Mouse (Mus musculus) liver, embryonic 13.5 days (tissue): ENCODE data around the gene Cstl1. TPM values are rescaled to one million over a fixed set of nuclear protein-coding genes. Genes with fewer than 3 reads are reported as not detected.

ENCODE experiments used
- ATAC-seq: fragments of 200-750 bp; cut with Nextera tagmentation; 2 replicates; pipeline ENCODE4 v1.8.0; 2017; ENCODE audit warnings: low read depth, mild to moderate bottlenecking, moderate number of reproducible peaks, moderate library complexity
- DNase-seq: peaks from one replicate; pipeline ENCODE4 v3.0.0; 2022
- H3K27ac ChIP-seq: fragments of 300-500 bp; sonication (generic); 2 replicates; pipeline ENCODE4 v1.5.1; 2015; ENCODE audit warnings: moderate library complexity, mild to moderate bottlenecking, inconsistent platforms
- H3K27me3 ChIP-seq: fragments of 300-500 bp; sonication (generic); 2 replicates; pipeline ENCODE4 v1.6.1; 2015; ENCODE audit warnings: mild to moderate bottlenecking, inconsistent platforms
- H3K36me3 ChIP-seq: fragments of 300-500 bp; sonication (generic); 2 replicates; pipeline ENCODE4 v1.6.1; 2015; ENCODE audit warnings: mild to moderate bottlenecking, inconsistent platforms
- H3K4me1 ChIP-seq: fragments of 300-500 bp; sonication (generic); replicated peaks from 2 replicates; pipeline ENCODE4 v1.6.1; 2015; ENCODE audit warnings: inconsistent platforms
- H3K4me2 ChIP-seq: fragments of 300-500 bp; sonication (generic); 2 replicates; pipeline ENCODE4 v1.6.1; 2015; ENCODE audit warnings: inconsistent platforms, mild to moderate bottlenecking, moderate library complexity
- H3K4me3 ChIP-seq: fragments of 300-500 bp; sonication (generic); replicated peaks from 2 replicates; pipeline ENCODE4 v1.5.1; 2015; ENCODE audit warnings: mild to moderate bottlenecking, inconsistent platforms
- H3K9ac ChIP-seq: fragments of 300-500 bp; sonication (generic); 2 replicates; pipeline ENCODE4 v1.6.1; 2015; ENCODE audit warnings: mild to moderate bottlenecking, inconsistent platforms
- H3K9me3 ChIP-seq: fragments of 300-500 bp; sonication (generic); replicated peaks from 2 replicates; pipeline ENCODE4 v1.6.1; 2016; ENCODE audit warnings: inconsistent platforms
- WGBS: fragments of 180-500 bp; shearing (Covaris S2); methylation state at CpG from one replicate; pipeline ENCODE4 v1.1.7; 2015; ENCODE audit not compliant: insufficient replicate concordance; 5-methylcytosine and 5-hydroxymethylcytosine counted together
- polyA plus RNA-seq: library from polyadenylated mRNA; unstranded; fragments of >200 nt; fragmentation: Nextera tagmentation; extraction: Ambion mirVana; gene quantifications from 2 replicates; pipeline ENCODE4 v1.2.1, GENCODE M21; 2015

The Cstl1 gene
- polyA plus RNA-seq: not detected in 2 replicates

- Histone ChIP-seq H3K36me3 (no peaks in the 10 kb centered on the region), H3K4me3 (no peak within 1 kb of the TSS), H3K4me2 (no peak within 1 kb of the TSS), H3K9me3 (no peaks in the 10 kb centered on the region), H3K4me1 (0 out of 2 replicates have a peak, but pooled peaks cover 2% of the 10 kb centered on the region), H3K9ac (no peak within 1 kb of the TSS), H3K27me3 (no peaks in the 10 kb centered on the region), H3K27ac (no peak within 1 kb of the TSS)
- DNase-seq: no peak
- WGBS: 57% methylated on average over 1 of the region's 1 CpGs
- no peak for ATAC-seq
Measured at GRCm38 (mm10) chr2:148750058-148750457, at the start of gene Cstl1. Gene Cstl1, plus strand, starts transcription at chr2:148750358.

- 74% methylated on average over 15 of the region's 15 CpGs for WGBS
- H3K27me3 ChIP-seq: no peaks in the 10 kb centered on the region
- no peak for ATAC-seq
- no peak overlapping the region for H3K4me2 ChIP-seq
- no peaks in the 10 kb centered on the region for H3K9me3 ChIP-seq
- DNase-seq: no peak
- H3K36me3 ChIP-seq: no peaks in the 10 kb centered on the region
- no peaks in the 10 kb centered on the region for H3K4me1 ChIP-seq
- no peak overlapping the region for H3K9ac ChIP-seq
- H3K27ac ChIP-seq: no peak overlapping the region
- no peak overlapping the region for H3K4me3 ChIP-seq
Measured at GRCm38 (mm10) chr2:148706409-148707201, 43.6 kb upstream of the Cstl1 start.

- 67% methylated on average over 6 of the region's 6 CpGs for WGBS
Measured at GRCm38 (mm10) chr2:148707202-148707530, 43.0 kb upstream of the Cstl1 start.

GRCm38 (mm10) chr2:148712326-148712725 lies 37.8 kb upstream of the Cstl1 start:
- WGBS: 52% methylated on average over 3 of the region's 3 CpGs
- Histone ChIP-seq H3K4me3 (no peak overlapping the region), H3K9ac (no peak overlapping the region), H3K4me2 (no peak overlapping the region), H3K4me1 (no peaks in the 10 kb centered on the region), H3K9me3 (no peaks in the 10 kb centered on the region), H3K27ac (no peak overlapping the region), H3K36me3 (no peaks in the 10 kb centered on the region), H3K27me3 (no peaks in the 10 kb centered on the region)
- ATAC-seq (no peak), DNase-seq (no peak)

More at GRCm38 (mm10) chr2:148707202-148707530, 43.0 kb upstream of the Cstl1 start:
- Histone ChIP-seq H3K4me2 (no peak overlapping the region), H3K27ac (no peak overlapping the region), H3K27me3 (no peaks in the 10 kb centered on the region), H3K4me3 (no peak overlapping the region), H3K9ac (no peak overlapping the region), H3K4me1 (no peaks in the 10 kb centered on the region), H3K9me3 (no peaks in the 10 kb centered on the region), H3K36me3 (no peaks in the 10 kb centered on the region)
- ATAC-seq (no peak), DNase-seq (no peak)

- 56% methylated on average over 2 of the region's 2 CpGs for WGBS
- H3K4me2 ChIP-seq: no peak overlapping the region
- H3K27ac ChIP-seq: no peak overlapping the region
- DNase-seq (no peak), ATAC-seq (no peak)
- no peaks in the 10 kb centered on the region for H3K36me3 ChIP-seq
- no peak overlapping the region for H3K9ac ChIP-seq
- H3K4me1 ChIP-seq: no peaks in the 10 kb centered on the region
- H3K9me3 ChIP-seq: no peaks in the 10 kb centered on the region
- no peaks in the 10 kb centered on the region for H3K27me3 ChIP-seq
- no peak overlapping the region for H3K4me3 ChIP-seq
Measured at GRCm38 (mm10) chr2:148717072-148717471, 33.1 kb upstream of the Cstl1 start.

GRCm38 (mm10) chr2:148719271-148719995 lies 30.7 kb upstream of the Cstl1 start:
- H3K4me2 ChIP-seq: no peak overlapping the region
- no peaks in the 10 kb centered on the region for H3K36me3 ChIP-seq
- H3K9ac ChIP-seq: no peak overlapping the region
- no peak for DNase-seq
- no peak overlapping the region for H3K4me3 ChIP-seq
- no peaks in the 10 kb centered on the region for H3K9me3 ChIP-seq
- 36% methylated on average over 2 of the region's 2 CpGs for WGBS
- H3K4me1 ChIP-seq: no peaks in the 10 kb centered on the region
- no peak for ATAC-seq
- H3K27me3 ChIP-seq: no peaks in the 10 kb centered on the region
- H3K27ac ChIP-seq: no peak overlapping the region

- Histone ChIP-seq H3K9me3 (no peaks in the 10 kb centered on the region), H3K4me3 (peak overlapping the region; percentile 68), H3K4me2 (peak overlapping the region; percentile 80), H3K27me3 (no peaks in the 10 kb centered on the region), H3K4me1 (peaks cover 12% of the 10 kb centered on the region), H3K27ac (no peak overlapping the region), H3K36me3 (no peaks in the 10 kb centered on the region), H3K9ac (peak overlapping the region; percentile 73)
- DNase-seq: no peak
- 2% methylated on average over 35 of the region's 35 CpGs for WGBS
- ATAC-seq: peak; percentile 53
Measured at GRCm38 (mm10) chr2:148731614-148732326, 18.4 kb upstream of the Cstl1 start.

- Histone ChIP-seq H3K9ac (peak within 1 kb of the TSS; percentile 73), H3K4me1 (peaks cover 12% of the 10 kb centered on the region), H3K27ac (no peak within 1 kb of the TSS), H3K4me3 (peak within 1 kb of the TSS; percentile 68), H3K4me2 (peak within 1 kb of the TSS; percentile 80), H3K27me3 (no peaks in the 10 kb centered on the region), H3K36me3 (no peaks in the 10 kb centered on the region), H3K9me3 (no peaks in the 10 kb centered on the region)
- ATAC-seq (peak; percentile 99), DNase-seq (peak; percentile 75)
- 4% methylated on average over 18 of the region's 18 CpGs for WGBS
Measured at GRCm38 (mm10) chr2:148732327-148733000, 17.7 kb upstream of the Cstl1 start, which contains the start of gene Napb. Gene Napb, minus strand, starts transcription at chr2:148732467.

- Histone ChIP-seq H3K36me3 (no peaks in the 10 kb centered on the region), H3K27me3 (no peaks in the 10 kb centered on the region), H3K27ac (no peak overlapping the region), H3K4me1 (no peaks in the 10 kb centered on the region), H3K9me3 (no peaks in the 10 kb centered on the region), H3K4me3 (no peak overlapping the region), H3K4me2 (no peak overlapping the region), H3K9ac (no peak overlapping the region)
- WGBS: 58% methylated on average over 3 of the region's 3 CpGs
- no peak for DNase-seq
- ATAC-seq: no peak
Measured at GRCm38 (mm10) chr2:148743001-148743400, 7.2 kb upstream of the Cstl1 start.

GRCm38 (mm10) chr2:148743846-148744407 lies 6.2 kb upstream of the Cstl1 start:
- H3K27ac ChIP-seq: no peak overlapping the region
- H3K4me1 ChIP-seq: no peaks in the 10 kb centered on the region
- 51% methylated on average over 3 of the region's 3 CpGs for WGBS
- no peak overlapping the region for H3K4me3 ChIP-seq
- H3K9me3 ChIP-seq: no peaks in the 10 kb centered on the region
- no peak overlapping the region for H3K9ac ChIP-seq
- no peak overlapping the region for H3K4me2 ChIP-seq
- ATAC-seq: no peak
- no peak for DNase-seq
- H3K36me3 ChIP-seq: no peaks in the 10 kb centered on the region
- H3K27me3 ChIP-seq: no peaks in the 10 kb centered on the region
